8 mouse cellular contexts compared by ENCODE assay signal in genomic region chr12:3427067-3427889, GRCm38 (mm10). TPM values are rescaled to one million over a fixed set of nuclear protein-coding genes. Genes with fewer than 3 reads are reported as not detected.
A peak's percentile ranks its signal among the peaks of the same experiment; 100 is the strongest.
DNase-seq lines count a peak whose midpoint lies in the region; ATAC-seq and TF ChIP-seq lines count a peak whose summit lies in the region.

No protein-coding gene starts in this region.

- ATAC-seq in forebrain, embryonic 15.5 days (replicated peaks) = peak; percentile 60
- ATAC-seq in neural tube, embryonic 14.5 days (ENCODE audit: low read depth) = peak; percentile 61

- H3K9me3 ChIP-seq in ES-E14 (ENCODE audit: control insufficient read depth, insufficient read depth, low read depth, low read length) = no peaks in the 10 kb centered on the region
- H3K9me3 ChIP-seq in forebrain, embryonic 15.5 days = no peaks in the 10 kb centered on the region
- H3K9me3 ChIP-seq in neural tube, embryonic 14.5 days (ENCODE audit: control insufficient read depth, low read length) = no peaks in the 10 kb centered on the region

- peaks cover 5% of the 10 kb centered on the region for H3K36me3 ChIP-seq in ES-E14 (ENCODE audit: control insufficient read depth, insufficient read depth, low read length, poor library complexity, severe bottlenecking)
- no peaks in the 10 kb centered on the region for H3K36me3 ChIP-seq in forebrain, embryonic 15.5 days
- H3K36me3 ChIP-seq in neural tube, embryonic 14.5 days (ENCODE audit: control insufficient read depth, insufficient read depth, low read length) = no peaks in the 10 kb centered on the region
- no peaks in the 10 kb centered on the region for H3K36me3 ChIP-seq in testis, adult 2 months (ENCODE audit: control insufficient read depth, insufficient read depth, low read length)

- peak; percentile 41 for DNase-seq in ES-E14 (ENCODE audit: low read depth, low spot score)
- peak; percentile 81 for DNase-seq in cerebellum, adult 11-12 months
- DNase-seq in heart, postnatal 14 days = peak; percentile 73 to 75
- DNase-seq in layer of hippocampus, adult 11-12 months (ENCODE audit: low spot score) = peak; percentile 78
- peak; percentile 76 to 78 for DNase-seq in lung, adult 18-20 months

- H3K27ac ChIP-seq in ES-E14 (ENCODE audit: insufficient read depth, low read depth, low read length, poor library complexity, severe bottlenecking) = peak overlapping the region; percentile 91
- H3K27ac ChIP-seq in forebrain, embryonic 15.5 days (replicated peaks) = peak overlapping the region; percentile 97
- H3K27ac ChIP-seq in neural tube, embryonic 14.5 days (ENCODE audit: low read depth, low read length) = peak overlapping the region; percentile 95
- H3K27ac ChIP-seq in testis, adult 2 months (ENCODE audit: control insufficient read depth, insufficient read depth, low read depth, low read length) = peak overlapping the region; percentile 100

- TF ChIP-seq POLR2A in testis, adult 2 months (IDR thresholded peaks at IDR 0.05; ENCODE audit: control insufficient read depth, low read depth, low read length) = no peak

- H3K4me1 ChIP-seq in ES-E14 (ENCODE audit: control insufficient read depth in 2 of 2, insufficient read depth in 2 of 2, low read length in 2 of 2, poor library complexity in 1 of 2) = peaks cover 3 to 8% of the 10 kb centered on the region in 2 experiments; a peak in 2 of 4 replicates
- H3K4me1 ChIP-seq in forebrain, embryonic 15.5 days = peaks cover 28% of the 10 kb centered on the region
- peaks cover 3% of the 10 kb centered on the region; the same call in 1 of the 2 replicates for H3K4me1 ChIP-seq in neural tube, embryonic 14.5 days (ENCODE audit: control insufficient read depth, insufficient read depth, low read length)
- no peaks in the 10 kb centered on the region; the same call in none of the 2 replicates for H3K4me1 ChIP-seq in testis, adult 2 months (ENCODE audit: control insufficient read depth, insufficient read depth, low read length)

- no peaks in the 10 kb centered on the region for H3K27me3 ChIP-seq in forebrain, embryonic 15.5 days
- H3K27me3 ChIP-seq in neural tube, embryonic 14.5 days (ENCODE audit: control insufficient read depth, insufficient read depth, low read length) = no peaks in the 10 kb centered on the region; the same call in 1 of the 2 replicates
- no peaks in the 10 kb centered on the region for H3K27me3 ChIP-seq in testis, adult 2 months (ENCODE audit: control insufficient read depth, insufficient read depth, low read length)

- under 1% methylated on average over 62 of the region's 65 CpGs for whole genome bisulfite sequencing in forebrain, embryonic 15.5 days
- WGBS in neural tube, embryonic 14.5 days = under 1% methylated on average over 65 of the region's 65 CpGs

- peak overlapping the region; percentile 54 for H3K4me2 ChIP-seq in forebrain, embryonic 15.5 days (replicated peaks)
- H3K4me2 ChIP-seq in neural tube, embryonic 14.5 days (ENCODE audit: low read depth, low read length) = peak overlapping the region; percentile 46

- intact Hi-C loops in heart, postnatal 14 days (cut with DNase I) = no loop called here

- H3K4me3 ChIP-seq in ES-E14 (ENCODE audit: insufficient read depth in 1 of 2, low read depth in 1 of 2, low read length in 2 of 2, poor library complexity in 1 of 2, severe bottlenecking in 1 of 2) = peak overlapping the region; percentile 87 to 91
- H3K4me3 ChIP-seq in forebrain, embryonic 15.5 days = peak overlapping the region; percentile 92
- H3K4me3 ChIP-seq in neural tube, embryonic 14.5 days (ENCODE audit: low read depth, low read length) = peak overlapping the region; percentile 95
- H3K4me3 ChIP-seq in testis, adult 2 months (ENCODE audit: control insufficient read depth, low read depth, low read length) = peak overlapping the region; percentile 98

- TF ChIP-seq CTCF in testis, adult 2 months (IDR thresholded peaks at IDR 0.05; ENCODE audit: control insufficient read depth, insufficient read depth, insufficient replicate concordance, low read depth, low read length) = no peak

- H3K9ac ChIP-seq in ES-E14 (ENCODE audit: insufficient read depth, low read depth, low read length, poor library complexity, severe bottlenecking) = peak overlapping the region; percentile 97
- peak overlapping the region; percentile 91 for H3K9ac ChIP-seq in forebrain, embryonic 15.5 days (replicated peaks)
- H3K9ac ChIP-seq in neural tube, embryonic 14.5 days (replicated peaks; ENCODE audit: low read depth, low read length) = peak overlapping the region; percentile 76

- in situ Hi-C loops in ES-E14 (cut with MboI; ENCODE audit: low sequenced_read_pairs in 2 of 2, unreplicated experiment in 2 of 2) = no loop called here

TF ChIP-seq in ES-E14, 5 proteins besides CTCF, POLR2A, EP300 and RAD21:
- TF ChIP-seq ZC3H11A (IDR thresholded peaks at IDR 0.05; ENCODE audit: borderline replicate concordance, low read depth, low read length) (no peak), MAFK (IDR thresholded peaks at IDR 0.05; ENCODE audit: insufficient read depth, low read depth, low read length) (no peak), CHD2 (IDR thresholded peaks at IDR 0.05; ENCODE audit: low read depth, low read length) (peak; percentile 60), ZNF384 (IDR thresholded peaks at IDR 0.05; ENCODE audit: low read depth, low read length) (peak; percentile 95), HCFC1 (IDR thresholded peaks at IDR 0.05; ENCODE audit: borderline replicate concordance, insufficient read depth, low read length) (peak; percentile 93)

RNA-seq across cellular contexts. Expression of gene Asxl2, which starts 0.6 kb away (rescaled TPM):
- 44.4 and 54.8 TPM in 2 replicates for total RNA-seq in ES-E14 (2012; rRNA removed)
- polyA plus RNA-seq in forebrain, embryonic 15.5 days (2015; fragmentation: Nextera tagmentation; extraction: Ambion mirVana) = 14.4 and 15.0 TPM in 2 replicates
- 10 to 100 TPM; 26.1 to 26.4 TPM for total RNA-seq in heart, postnatal 14 days (2021)
- polyA plus RNA-seq in neural tube, embryonic 14.5 days (2014; fragmentation: Nextera tagmentation; extraction: Ambion mirVana) = 14.7 and 15.3 TPM in 2 replicates
- polyA plus RNA-seq in testis, adult 2 months (2012; rRNA removed) = 10.4 and 10.9 TPM in 2 replicates

Comparison
In these comparisons a context has a peak if more than half of its experiments do, and no peak if none do; other contexts are left out.
1. Peak in every context shown above with its lines: DNase-seq, ATAC-seq, H3K4me3 ChIP-seq and H3K27ac ChIP-seq.